Mouse (Mus musculus): ENCODE measurements around the gene Itgb3bp.

- TF ChIP-seq MAFK (IDR thresholded peaks at IDR 0.05; ENCODE audit: insufficient read depth, low read depth, low read length) (no peak), HCFC1 (IDR thresholded peaks at IDR 0.05; ENCODE audit: borderline replicate concordance, insufficient read depth, low read length) (no peak), CHD2 (IDR thresholded peaks at IDR 0.05; ENCODE audit: low read depth, low read length) (no peak), ZC3H11A (IDR thresholded peaks at IDR 0.05; ENCODE audit: borderline replicate concordance, low read depth, low read length) (no peak)
Observed at GRCm38 (mm10) chr4:99792365-99792764, 137.2 kb downstream of the Itgb3bp start.
